Comparison of ENCODE assay signal across 11 mouse cellular contexts in genomic region chr7:29496332-29496731, GRCm38 (mm10). TPM values are rescaled to one million over a fixed set of nuclear protein-coding genes. Genes with fewer than 3 reads are reported as not detected.
DNase-seq lines count a peak whose midpoint lies in the region; ATAC-seq lines count a peak whose summit lies in the region.
"Had no signal": no experiment of that assay in that cellular context is flagged by ENCODE, and none has a peak within 500 bp of the region (broad histone marks: within the 10 kb centered on the region; RNA-seq: fewer than 3 reads in every experiment).

No protein-coding gene starts in this region.

- H3K4me3 ChIP-seq in kidney, embryonic 15.5 days (replicated peaks): no peak overlapping the region
- no peak overlapping the region for H3K4me3 ChIP-seq in hindbrain, embryonic 13.5 days
- H3K4me3 ChIP-seq in lung, embryonic 16.5 days (ENCODE audit: low read length): no peak overlapping the region
- H3K4me3 ChIP-seq: embryonic facial prominence, embryonic 12.5 days; liver, embryonic 15.5 days had no signal

- no peaks in the 10 kb centered on the region for H3K27me3 ChIP-seq in kidney, embryonic 15.5 days
- peaks cover 10% of the 10 kb centered on the region; the same call in 1 of the 2 replicates for H3K27me3 ChIP-seq in hindbrain, embryonic 13.5 days
- H3K27me3 ChIP-seq in lung, embryonic 16.5 days (ENCODE audit: control insufficient read depth, insufficient read depth, low read depth, low read length): no peaks in the 10 kb centered on the region
- H3K27me3 ChIP-seq: embryonic facial prominence, embryonic 12.5 days; liver, embryonic 15.5 days had no signal

- H3K9ac ChIP-seq in kidney, embryonic 15.5 days: no peak overlapping the region
- no peak overlapping the region for H3K9ac ChIP-seq in hindbrain, embryonic 13.5 days
- no peak overlapping the region for H3K9ac ChIP-seq in lung, embryonic 16.5 days (ENCODE audit: low read length)
- H3K9ac ChIP-seq: embryonic facial prominence, embryonic 12.5 days; liver, embryonic 15.5 days had no signal

- ATAC-seq in kidney, embryonic 15.5 days (replicated peaks; ENCODE audit: low FRiP score): no peak
- ATAC-seq in hindbrain, embryonic 13.5 days (ENCODE audit: low FRiP score): 0 out of 2 replicates have a peak, but pooled peaks have one; percentile 9
- peak; percentile 18; the same call in 1 of the 2 replicates for ATAC-seq in lung, embryonic 16.5 days (ENCODE audit: low read depth)

- 71% methylated on average over 4 of the region's 4 CpGs for WGBS in kidney, embryonic 15.5 days
- 28% methylated on average over 4 of the region's 4 CpGs for WGBS in hindbrain, embryonic 13.5 days
- 43% methylated on average over 4 of the region's 4 CpGs for WGBS in lung, embryonic 16.5 days

- H3K36me3 ChIP-seq in kidney, embryonic 15.5 days: no peaks in the 10 kb centered on the region
- H3K36me3 ChIP-seq in hindbrain, embryonic 13.5 days: peaks cover 5% of the 10 kb centered on the region; the same call in 1 of the 2 replicates
- H3K36me3 ChIP-seq in lung, embryonic 16.5 days (ENCODE audit: control insufficient read depth, insufficient read depth, low read length): peaks cover 4% of the 10 kb centered on the region; the same call in 1 of the 2 replicates
- H3K36me3 ChIP-seq: embryonic facial prominence, embryonic 12.5 days; liver, embryonic 15.5 days had no signal

- peak overlapping the region; percentile 54 for H3K27ac ChIP-seq in kidney, embryonic 15.5 days
- peak overlapping the region; percentile 62 for H3K27ac ChIP-seq in hindbrain, embryonic 13.5 days
- H3K27ac ChIP-seq in lung, embryonic 16.5 days (ENCODE audit: low read length): 0 out of 2 replicates have a peak overlapping the region, but pooled peaks have one; percentile 2
- H3K27ac ChIP-seq: embryonic facial prominence, embryonic 12.5 days; liver, embryonic 15.5 days had no signal

- H3K4me2 ChIP-seq in kidney, embryonic 15.5 days: no peak overlapping the region
- H3K4me2 ChIP-seq in hindbrain, embryonic 13.5 days: no peak overlapping the region
- H3K4me2 ChIP-seq in lung, embryonic 16.5 days (ENCODE audit: low read depth, low read length): no peak overlapping the region
- H3K4me2 ChIP-seq: embryonic facial prominence, embryonic 12.5 days; liver, embryonic 15.5 days had no signal

- no peak for DNase-seq in kidney, postnatal 10 days
- DNase-seq in retina, embryonic 14.5 days (ENCODE audit: low spot score): peak; percentile 74
- no peak for DNase-seq in spleen, postnatal 4 days (ENCODE audit: low spot score in 2 of 2)
- DNase-seq in layer of hippocampus, adult 9-11 months: no peak
- DNase-seq: cerebellum, adult 2 months; thymus, postnatal 4 days had no signal

- peaks cover 23% of the 10 kb centered on the region for H3K4me1 ChIP-seq in kidney, embryonic 15.5 days
- peaks cover 19% of the 10 kb centered on the region for H3K4me1 ChIP-seq in hindbrain, embryonic 13.5 days (replicated peaks)
- peaks cover 23% of the 10 kb centered on the region for H3K4me1 ChIP-seq in lung, embryonic 16.5 days (replicated peaks; ENCODE audit: control insufficient read depth, insufficient read depth, low read length)

- no peaks in the 10 kb centered on the region for H3K9me3 ChIP-seq in kidney, embryonic 15.5 days (replicated peaks)
- no peaks in the 10 kb centered on the region for H3K9me3 ChIP-seq in hindbrain, embryonic 13.5 days
- H3K9me3 ChIP-seq in lung, embryonic 16.5 days (ENCODE audit: control insufficient read depth, low read length): no peaks in the 10 kb centered on the region
- H3K9me3 ChIP-seq: embryonic facial prominence, embryonic 12.5 days; liver, embryonic 15.5 days had no signal

RNA-seq across cellular contexts. Expression of gene Sipa1l3, which starts 22.1 kb away (rescaled TPM):
- 14.4 and 14.5 TPM in 2 replicates for polyA plus RNA-seq in kidney, embryonic 15.5 days (2015; fragmentation: Nextera tagmentation; extraction: Ambion mirVana)
- polyA plus RNA-seq in hindbrain, embryonic 13.5 days (2015; fragmentation: Nextera tagmentation; extraction: Ambion mirVana): 12.6 and 13.7 TPM in 2 replicates
- 21.6 and 21.8 TPM in 2 replicates for polyA plus RNA-seq in lung, embryonic 16.5 days (2015; fragmentation: Nextera tagmentation; extraction: Ambion mirVana)

Comparison
In these comparisons a context has a peak if more than half of its experiments do, and no peak if none do; other contexts are left out.
1. H3K27ac ChIP-seq: peak in every context shown above with its lines; median percentile 62 in hindbrain, embryonic 13.5 days; 54 in kidney, embryonic 15.5 days; 2 in lung, embryonic 16.5 days.